Mouse (Mus musculus) thymus, postnatal 25 days (tissue): ENCODE measurements around the gene Myh6.
A peak's percentile ranks its signal among the peaks of the same experiment; 100 is the strongest.
"Not testable (repeated sequence)": the region's sequence is repeated elsewhere in the genome, so short reads cannot be mapped to it uniquely, and the experiment has no call there.

ENCODE experiments used
- DNase-seq: peaks from one replicate; pipeline ENCODE4 v3.0.0; 2022

The Myh6 gene

DNA sequence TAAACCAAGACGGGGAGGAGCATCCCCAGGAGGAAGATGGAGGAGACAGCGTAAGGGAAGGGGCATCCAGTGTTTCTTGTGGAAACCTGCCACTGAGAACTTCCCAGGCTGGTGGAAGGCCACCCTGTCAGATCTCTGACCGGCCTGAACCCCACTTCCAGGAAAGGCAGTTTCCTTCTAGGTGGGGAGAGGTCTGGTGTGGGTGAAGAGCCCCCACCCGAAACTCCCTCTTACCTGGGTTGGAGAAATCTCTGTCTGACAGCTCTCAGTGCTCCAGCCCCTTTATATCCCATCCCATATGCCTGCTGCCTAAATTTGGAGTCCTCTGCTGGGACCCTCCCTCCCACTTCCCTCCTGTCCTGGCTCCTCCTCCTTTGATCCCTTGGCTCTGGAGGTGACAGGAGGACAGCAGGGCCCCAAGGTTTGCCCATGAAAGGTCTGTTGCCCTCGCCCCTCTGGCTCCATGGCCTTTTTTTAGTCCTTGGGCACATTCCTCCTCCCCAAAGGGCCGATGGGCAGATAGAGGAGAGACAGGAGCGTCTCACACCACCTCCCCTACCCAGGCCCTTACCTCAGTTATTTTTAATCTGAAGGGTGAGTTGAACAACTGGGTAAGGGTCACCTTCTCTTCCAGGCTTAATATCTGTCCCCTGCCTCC lies at the start of gene Myh6:
Myh6 (minus strand) TSS at position 608 of the 658 bp plus-strand sequence.
- no peak for DNase-seq

DNA sequence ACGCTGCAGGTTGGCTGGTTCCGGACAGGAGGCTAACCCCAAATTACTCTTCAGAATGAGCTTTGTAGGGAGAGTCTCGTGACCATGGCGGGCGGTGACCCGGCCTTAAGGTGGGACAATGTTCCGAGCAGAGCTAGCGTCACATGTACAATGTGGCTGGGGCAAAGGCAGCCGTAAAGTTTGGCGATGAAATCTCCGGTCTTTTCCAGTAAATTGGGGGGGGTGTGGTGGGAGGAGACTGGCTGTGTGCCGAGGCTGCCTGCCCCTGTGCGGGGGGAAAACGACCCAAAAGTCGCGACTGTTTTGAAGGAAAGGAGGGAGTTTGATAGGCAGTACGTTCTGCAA lies 49.0 kb upstream of the Myh6 start:
- DNase-seq = no peak

GRCm38 (mm10) chr14:55014991-55015766 lies 48.5 kb upstream of the Myh6 start, which contains the start of gene Ngdn:
TSS of gene Ngdn (plus strand) at chr14:55015454.
- peak; percentile 99 for DNase-seq

GRCm38 (mm10) chr14:55014591-55014990 lies 47.9 kb upstream of the Myh6 start:
- no peak for DNase-seq

DNA sequence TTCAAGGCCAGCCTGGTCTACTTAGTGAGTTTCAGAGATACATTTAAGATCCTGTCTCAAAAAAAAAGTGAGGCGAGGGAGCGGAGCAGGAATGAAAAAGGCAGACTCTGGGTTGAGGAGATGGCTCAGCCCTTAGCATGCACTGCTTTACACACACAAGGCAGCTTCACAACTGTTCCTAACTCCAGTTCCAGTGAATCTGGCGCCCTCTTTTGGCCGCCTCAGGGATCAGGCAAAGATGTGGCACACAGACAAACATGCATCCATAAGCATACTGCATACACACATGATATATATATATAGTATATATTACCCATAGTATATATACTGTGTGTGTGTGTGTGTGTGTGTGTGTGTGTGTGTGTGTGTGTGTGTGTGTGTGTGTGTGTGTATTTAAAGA lies 44.4 kb upstream of the Myh6 start:
- DNase-seq = peak; percentile 26

GRCm38 (mm10) chr14:55008417-55008816 lies 41.7 kb upstream of the Myh6 start:
- no peak for DNase-seq

GRCm38 (mm10) chr14:55007120-55007908 lies 40.6 kb upstream of the Myh6 start:
- no peak for DNase-seq

GRCm38 (mm10) chr14:55006541-55006940 lies 39.8 kb upstream of the Myh6 start:
- DNase-seq = no peak

DNA sequence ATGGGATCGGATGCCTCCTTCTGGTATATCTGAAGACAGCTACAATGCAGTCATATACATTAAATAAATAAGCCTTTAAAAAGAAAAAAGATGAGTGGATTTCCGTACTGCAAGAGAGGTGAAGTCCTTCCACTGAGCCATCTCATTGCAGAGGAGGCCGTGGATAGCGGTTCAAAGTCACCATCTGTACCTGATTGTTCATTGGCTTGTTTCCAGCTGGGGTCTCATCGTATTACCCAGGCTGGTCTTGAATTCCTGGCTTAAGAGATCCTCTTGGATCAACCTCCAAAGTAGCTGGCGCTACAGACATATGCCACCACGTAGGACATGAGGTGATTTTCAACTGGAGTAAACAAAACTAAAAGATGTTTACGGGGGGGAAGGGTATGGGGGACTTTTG lies 39.2 kb upstream of the Myh6 start:
- no peak for DNase-seq

DNA sequence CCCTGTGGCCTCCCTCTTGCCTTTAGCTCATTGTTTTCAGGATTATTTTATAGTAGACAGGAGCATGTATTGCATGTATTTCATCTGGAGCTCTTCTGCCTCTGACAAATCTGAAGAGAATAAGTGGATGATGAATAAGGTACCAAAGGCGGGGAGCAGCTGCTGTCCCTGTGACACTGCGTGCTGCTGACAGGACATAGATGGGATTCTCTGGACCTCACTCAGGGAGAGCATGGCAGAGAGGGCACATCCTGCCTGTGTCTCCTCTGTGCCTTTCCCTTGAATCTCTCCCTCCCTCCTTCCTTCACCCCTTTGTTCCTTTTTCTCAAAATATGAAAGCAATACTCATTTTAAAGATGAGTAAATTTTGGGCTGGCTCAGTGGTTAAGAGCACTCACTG lies 38.8 kb upstream of the Myh6 start:
- no peak for DNase-seq

GRCm38 (mm10) chr14:55003878-55004855 lies 37.4 kb upstream of the Myh6 start:
- DNase-seq = no peak

DNA sequence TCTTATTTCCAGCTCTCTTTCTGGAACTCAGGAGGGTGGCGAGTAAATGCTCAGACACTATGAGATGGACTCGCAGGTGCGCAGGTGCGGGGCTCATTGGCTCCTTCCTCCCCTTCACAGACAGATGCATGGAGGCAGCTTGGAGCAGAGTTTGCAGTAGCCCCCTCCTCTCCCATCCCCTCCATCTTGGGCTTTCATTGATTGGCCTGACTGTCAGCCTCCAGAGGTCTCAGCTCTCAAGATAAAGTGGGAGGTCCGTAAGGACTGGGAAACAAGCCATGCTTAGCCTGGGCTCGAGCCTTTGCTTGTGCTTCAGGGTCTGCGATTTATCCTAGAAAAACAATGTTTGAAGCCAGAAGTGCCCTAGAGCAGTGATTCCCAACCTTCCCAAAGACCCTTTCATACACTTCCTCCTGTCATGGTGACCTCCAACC lies 36.0 kb upstream of the Myh6 start:
- no peak for DNase-seq

DNA sequence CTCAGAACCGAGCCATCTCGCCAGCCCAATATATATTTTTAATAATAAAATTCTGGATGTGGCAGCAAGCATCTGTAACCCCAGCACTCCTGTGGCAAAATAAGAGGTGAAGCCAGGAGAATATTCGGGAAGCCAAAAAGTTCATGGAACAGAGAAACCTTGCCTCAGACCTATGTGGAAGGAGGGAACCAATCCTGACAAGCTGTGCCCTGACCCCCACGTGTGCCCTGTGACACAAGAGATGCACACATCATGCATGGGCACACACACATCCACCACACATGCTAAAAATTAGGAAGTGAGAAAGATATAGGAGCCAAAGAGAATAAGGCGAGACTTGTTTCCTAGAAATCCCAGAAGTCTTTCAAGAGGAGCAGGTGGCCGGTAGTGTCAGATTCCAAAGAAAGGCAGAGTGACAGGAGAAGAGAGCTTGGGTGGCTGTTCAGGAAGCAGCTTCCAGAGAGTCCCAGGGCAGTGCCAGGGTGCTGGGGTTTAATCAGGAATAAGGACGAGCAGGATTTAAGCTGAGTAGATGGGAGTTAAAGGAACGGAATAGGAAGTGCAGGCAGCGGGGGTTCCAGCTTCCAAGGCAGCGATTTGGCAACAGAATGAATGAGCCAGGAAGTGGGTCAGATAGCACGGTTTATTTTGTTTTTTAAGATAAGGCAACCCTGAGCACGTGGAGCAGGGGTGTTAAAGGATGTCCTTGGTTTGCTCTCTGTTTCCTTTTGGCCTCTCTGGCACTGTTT lies 35.4 kb upstream of the Myh6 start:
- no peak for DNase-seq

DNA sequence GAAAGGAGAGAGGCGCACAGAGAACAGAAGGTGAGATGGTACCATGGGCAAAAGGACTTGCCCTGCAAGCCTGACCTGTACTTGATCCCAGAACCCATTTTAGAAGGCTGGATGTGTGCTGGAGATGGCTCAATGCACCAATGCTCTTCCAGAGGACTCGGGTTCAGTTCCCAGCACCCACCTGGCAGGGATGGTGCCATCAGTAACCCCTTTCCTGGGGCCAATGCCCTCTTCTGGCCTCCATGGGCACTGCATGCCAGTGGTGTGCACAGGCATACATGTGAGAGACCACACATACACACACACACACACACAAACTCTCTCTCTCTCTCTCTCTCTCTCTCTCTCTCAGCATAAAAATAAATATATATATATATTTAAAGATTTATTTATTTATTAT lies 34.7 kb upstream of the Myh6 start:
- DNase-seq = no peak

- no peak for DNase-seq
Observed at GRCm38 (mm10) chr14:55000814-55001213, 34.1 kb upstream of the Myh6 start.

DNA sequence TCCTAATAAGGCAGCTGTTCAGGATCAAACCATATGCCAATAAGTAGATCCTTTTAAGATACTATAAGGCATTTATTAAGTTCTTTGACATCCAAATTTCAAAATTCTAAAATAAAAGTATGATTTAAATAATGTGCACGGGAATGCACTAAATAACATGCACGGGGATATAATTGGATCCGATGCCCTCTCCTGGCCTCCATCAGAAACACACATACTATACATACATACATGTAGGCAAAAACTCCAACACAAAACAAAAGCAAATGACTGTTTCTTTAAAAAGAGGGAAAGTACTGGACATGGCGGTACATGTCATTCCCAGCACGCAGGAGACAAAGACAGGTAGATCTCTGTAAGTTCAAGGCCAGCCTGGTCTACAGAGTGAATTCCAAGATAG lies 33.1 kb upstream of the Myh6 start:
- DNase-seq = not testable (repeated sequence)

- DNase-seq = no peak
Observed at GRCm38 (mm10) chr14:54998680-54999079, 32.0 kb upstream of the Myh6 start.

GRCm38 (mm10) chr14:54997297-54997696 lies 30.6 kb upstream of the Myh6 start:
- DNase-seq = no peak

GRCm38 (mm10) chr14:54996793-54997192 lies 30.1 kb upstream of the Myh6 start:
- DNase-seq = no peak

- DNase-seq = no peak
Observed at GRCm38 (mm10) chr14:54995457-54996138, 28.9 kb upstream of the Myh6 start.

GRCm38 (mm10) chr14:54994869-54995186 lies 28.1 kb upstream of the Myh6 start:
- no peak for DNase-seq
